Mouse (Mus musculus) thymus, adult 18-20 months (tissue): ENCODE results near the gene Fndc1.
A peak's percentile ranks its signal among the peaks of the same experiment; 100 is the strongest.

Experiments
- DNase-seq, 2 experiments: peaks; one replicate each; pipeline ENCODE4 v3.0.0; 2022; ENCODE audit warnings: mixed read lengths in 2 of 2

Gene Fndc1

GRCm38 (mm10) chr17:7826819-7827515 is at the start of gene Fndc1:
Gene Fndc1, minus strand, starts transcription at chr17:7827302.
- DNase-seq: peak in 1 of 2 experiments; percentile 15

DNA sequence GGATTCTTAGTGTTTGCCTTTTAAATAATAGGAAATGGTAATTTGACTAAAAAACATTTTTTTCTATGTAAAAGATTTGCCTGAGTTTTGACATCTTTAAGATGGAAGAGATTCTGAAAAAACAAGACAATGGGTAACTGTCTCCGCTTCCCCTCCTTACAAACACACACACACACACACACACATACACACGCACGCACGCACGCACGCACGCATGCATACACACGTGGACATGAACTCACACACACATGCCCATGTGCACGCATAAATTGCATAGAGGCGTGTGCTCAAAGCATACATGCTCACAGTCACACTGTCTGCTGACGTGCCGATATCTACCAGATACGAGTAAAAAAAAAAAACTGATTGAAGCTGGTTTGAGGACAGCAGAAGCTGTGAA is 49.4 kb upstream of the Fndc1 start:
- DNase-seq: no peak

GRCm38 (mm10) chr17:7875941-7876461 is 48.9 kb upstream of the Fndc1 start:
- no peak for DNase-seq

- peak; percentile 26 to 56 for DNase-seq
Observed at GRCm38 (mm10) chr17:7874776-7875531, 47.9 kb upstream of the Fndc1 start.

GRCm38 (mm10) chr17:7873382-7873781 is 46.3 kb upstream of the Fndc1 start:
- no peak for DNase-seq

GRCm38 (mm10) chr17:7871800-7872199 is 44.7 kb upstream of the Fndc1 start:
- peak in 1 of 2 experiments; percentile 32 for DNase-seq

DNA sequence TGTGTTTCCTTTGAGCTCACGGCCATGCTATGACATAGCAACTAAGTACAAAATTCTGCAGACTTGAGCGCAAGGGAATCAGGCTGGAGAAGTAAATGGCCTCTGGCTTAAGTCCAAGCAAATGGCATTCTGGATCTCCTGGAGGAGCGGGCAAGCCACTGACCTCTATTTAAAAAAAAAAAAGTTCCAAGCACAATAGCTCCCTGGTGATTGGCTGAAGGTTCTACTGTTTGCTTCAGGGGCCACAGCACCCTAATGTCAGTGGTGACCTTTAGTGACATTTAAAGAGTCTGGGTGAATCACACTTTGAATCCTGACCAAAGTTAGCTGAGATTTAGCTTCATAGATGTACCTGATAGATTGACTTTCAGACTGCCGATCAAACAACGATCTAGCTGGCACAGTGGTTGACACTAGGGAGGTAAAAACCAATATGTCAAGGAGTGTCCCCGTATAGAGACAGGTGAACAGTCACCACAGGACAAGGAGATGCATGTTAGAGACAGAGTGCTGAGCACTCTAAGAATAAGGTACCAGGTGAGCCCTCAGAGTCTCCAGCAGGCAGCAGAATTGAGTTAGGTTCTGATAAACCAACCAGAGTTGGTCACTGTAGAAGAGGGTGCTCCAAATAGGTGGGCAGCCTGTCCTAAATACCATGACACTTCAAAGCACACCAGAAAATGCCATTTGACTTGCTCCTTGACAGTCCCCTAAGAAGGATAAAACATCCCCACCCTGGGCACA is 43.9 kb upstream of the Fndc1 start:
- no peak for DNase-seq

DNA sequence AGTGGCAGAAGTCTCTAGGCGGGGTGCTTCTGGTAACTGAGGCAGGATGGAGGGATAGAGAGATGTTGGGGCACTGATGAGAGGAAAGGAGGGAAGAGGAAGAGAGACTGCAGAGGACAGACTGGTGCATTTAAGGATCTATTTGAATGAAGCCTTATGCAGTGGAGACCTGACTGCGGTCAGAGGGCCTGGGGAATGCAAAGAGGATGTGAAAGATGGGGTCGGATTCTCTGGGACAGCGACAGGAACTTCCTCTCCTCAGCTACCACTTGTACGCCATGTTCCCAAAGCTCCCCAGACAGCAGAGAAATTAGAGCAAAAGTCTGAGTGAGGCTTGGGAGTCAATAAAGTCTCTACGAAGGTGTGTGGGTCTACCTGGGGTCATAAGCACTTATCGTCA is 42.0 kb upstream of the Fndc1 start:
- no peak for DNase-seq

- peak; percentile 48 to 58 for DNase-seq
Observed at GRCm38 (mm10) chr17:7868631-7869030, 41.5 kb upstream of the Fndc1 start.

DNA sequence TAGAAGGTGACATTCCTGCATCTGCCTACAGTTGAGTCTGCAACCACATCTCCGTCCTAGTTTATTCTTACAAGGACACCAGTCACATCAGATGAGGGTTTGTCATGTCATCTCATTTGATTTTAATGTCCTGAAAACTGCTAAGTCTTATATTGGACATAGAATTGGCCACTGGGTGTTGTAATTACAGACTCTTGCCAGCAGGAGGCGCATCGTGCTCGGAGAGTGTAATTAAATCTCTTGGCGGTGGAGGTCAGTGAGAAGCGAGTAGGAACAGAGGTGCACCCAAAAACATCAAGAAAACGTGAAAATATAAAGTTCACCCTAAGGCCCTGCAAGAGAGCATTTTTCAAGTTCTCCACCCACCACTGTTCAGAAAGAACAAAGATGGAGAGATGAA is 37.6 kb upstream of the Fndc1 start:
- no peak for DNase-seq

DNA sequence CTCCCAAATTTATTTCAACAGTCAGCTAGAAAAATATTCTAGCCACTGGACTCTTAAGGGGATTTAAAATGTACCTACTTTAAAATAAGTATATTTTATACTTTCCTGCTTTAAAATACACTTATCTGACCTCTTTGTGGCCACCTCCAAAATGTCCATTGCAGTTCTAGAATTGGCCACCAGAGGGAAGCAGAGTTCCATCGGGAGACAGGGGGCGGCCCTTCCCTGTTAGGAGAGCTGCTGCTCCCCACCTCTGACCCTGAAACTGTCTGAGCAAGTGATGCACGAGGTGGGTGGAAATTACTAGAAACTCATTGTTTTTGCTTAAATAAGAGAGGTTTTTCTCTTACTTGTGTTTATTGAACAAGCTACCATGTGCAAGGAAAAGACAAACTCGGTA is 36.6 kb upstream of the Fndc1 start:
- peak in 1 of 2 experiments; percentile 35 for DNase-seq

DNA sequence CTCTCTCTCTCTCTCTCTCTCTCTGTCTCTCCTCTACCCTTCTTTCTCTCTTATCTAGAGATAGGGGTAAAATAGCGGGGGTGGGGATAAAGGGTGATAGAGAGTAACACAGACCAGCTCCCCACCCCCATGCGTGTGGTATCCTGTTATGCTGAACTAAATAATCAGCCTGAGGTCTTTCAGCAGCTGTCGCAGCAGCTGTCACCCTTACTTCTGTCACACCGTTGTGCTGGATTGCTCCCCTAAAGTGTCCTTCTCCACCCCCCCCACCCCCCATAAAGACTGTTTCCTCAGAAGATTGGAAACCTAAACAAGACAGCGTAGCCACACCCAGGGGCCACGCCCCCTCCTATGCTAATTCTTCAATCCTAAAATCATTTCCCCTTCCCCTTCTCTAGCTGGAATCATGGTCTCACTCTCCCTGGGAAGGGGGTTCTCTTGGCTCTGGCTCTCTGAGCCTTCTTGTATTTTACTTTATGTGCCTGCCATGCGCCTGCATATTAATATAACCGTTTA is 33.8 kb upstream of the Fndc1 start:
- no peak for DNase-seq

DNA sequence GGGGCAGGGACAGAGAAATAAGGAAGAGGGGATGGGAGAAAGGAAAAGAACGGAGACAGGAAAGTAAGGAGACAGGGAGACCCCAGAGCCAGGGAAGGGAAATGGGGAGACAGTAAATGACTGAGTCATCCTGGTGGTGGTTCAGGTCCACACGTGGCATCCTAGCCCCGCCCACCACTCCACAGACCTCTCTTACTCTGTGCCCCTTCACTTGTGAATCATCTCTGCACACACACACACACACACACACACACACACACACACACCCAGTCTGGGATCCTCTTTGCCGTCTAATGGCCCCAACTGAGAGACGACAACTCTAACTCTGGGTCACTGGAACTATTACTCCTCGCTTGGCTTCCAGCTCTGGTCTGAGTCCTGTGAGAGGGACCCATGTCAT is 30.6 kb upstream of the Fndc1 start:
- no peak for DNase-seq

- no peak for DNase-seq
Observed at GRCm38 (mm10) chr17:7855851-7856250, 28.7 kb upstream of the Fndc1 start.

GRCm38 (mm10) chr17:7851979-7852378 is 24.9 kb upstream of the Fndc1 start:
- DNase-seq: no peak

DNA sequence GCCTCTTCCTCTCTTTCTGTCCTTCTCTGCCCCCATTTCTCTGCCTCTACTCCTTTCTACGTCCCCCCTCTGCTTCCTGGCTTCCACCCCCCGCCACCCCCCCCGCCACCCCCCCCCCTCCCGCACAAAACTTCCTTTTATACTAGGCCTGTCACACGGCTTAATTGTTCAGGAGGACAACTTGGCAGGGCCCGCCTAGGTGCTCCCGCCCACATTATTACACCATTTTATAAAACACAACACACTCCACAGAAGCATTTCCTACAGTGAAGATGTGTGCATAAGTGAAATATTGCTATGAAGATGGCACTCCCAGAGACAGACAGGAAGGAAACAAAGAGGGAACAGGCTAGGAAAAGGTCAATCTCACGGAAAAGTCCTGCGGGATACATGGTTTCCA is 24.4 kb upstream of the Fndc1 start:
- no peak for DNase-seq

DNA sequence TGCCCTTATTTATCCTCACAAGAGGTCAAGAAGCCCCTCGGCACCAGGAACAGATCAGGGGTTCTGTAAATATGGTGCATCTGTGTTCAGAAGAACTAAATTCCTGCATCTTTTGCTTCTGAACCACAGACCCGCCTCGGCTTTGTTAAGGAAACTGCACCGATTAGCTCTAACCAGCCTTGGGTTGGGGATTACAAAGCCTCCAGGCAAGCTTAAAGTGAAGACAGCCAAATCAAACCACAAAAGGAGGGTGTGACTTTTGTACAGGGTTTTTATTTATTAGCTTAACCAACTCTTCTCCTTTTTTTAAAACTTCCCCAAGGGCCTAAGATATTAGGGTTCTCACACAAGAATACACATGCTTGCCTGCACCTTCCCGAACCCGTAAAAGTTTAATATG is 23.1 kb upstream of the Fndc1 start:
- no peak for DNase-seq

DNA sequence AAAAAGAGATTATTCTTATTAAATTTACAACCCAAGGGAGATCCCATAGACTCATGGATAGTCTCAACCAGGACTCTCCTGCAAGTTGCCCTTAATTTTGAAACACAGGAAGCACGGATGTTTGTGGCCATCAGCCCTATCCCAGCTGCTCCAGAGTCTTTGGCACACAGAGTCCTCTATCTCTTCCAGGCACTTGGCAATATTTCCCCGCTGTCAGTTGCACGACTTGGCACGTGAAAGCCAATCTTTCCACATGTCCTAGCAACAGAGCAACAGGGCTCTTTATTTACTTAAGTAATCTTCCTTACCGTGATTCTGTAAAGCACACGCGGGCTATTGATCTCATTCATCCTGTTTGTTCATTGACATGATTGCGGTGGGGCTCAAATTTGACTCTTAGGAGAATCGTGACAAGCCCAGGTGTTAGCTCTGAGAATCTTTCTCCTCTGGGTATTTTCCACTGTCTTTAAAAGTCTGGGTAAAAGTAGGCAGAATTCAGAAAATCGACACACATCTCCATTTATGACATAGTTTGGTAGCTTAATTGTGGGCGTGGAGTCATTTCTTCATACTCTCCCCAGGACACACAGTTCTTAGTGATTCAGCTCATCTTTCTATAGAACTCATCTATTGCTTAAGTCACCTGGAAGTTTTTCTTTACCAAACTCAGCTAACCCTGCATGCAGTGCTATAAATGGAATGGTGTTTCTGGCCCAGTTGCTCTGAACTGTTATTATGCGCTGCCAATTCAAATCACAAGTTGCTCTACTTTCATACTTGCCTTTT is 13.6 kb upstream of the Fndc1 start:
- no peak for DNase-seq

DNA sequence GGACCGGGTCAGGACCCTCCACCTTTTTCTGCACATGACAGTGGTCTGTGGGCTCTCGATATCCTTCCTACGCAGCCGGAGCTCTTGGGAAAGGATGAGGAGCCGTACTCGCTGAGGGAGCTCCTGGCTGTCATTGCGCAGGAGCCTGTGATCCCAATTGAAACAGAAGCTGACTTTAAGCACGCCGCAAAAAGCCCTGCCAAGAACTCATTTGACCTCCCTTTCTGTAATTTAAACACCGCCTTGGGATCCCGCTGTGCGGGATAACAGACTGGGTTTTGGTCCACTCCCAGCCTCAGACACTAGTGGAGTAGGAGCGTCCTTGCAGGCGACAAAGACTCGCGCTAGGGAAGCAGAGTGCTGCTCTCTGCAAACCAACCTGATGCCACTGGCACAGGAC is 484 bp upstream of the Fndc1 start:
- DNase-seq: no peak

DNA sequence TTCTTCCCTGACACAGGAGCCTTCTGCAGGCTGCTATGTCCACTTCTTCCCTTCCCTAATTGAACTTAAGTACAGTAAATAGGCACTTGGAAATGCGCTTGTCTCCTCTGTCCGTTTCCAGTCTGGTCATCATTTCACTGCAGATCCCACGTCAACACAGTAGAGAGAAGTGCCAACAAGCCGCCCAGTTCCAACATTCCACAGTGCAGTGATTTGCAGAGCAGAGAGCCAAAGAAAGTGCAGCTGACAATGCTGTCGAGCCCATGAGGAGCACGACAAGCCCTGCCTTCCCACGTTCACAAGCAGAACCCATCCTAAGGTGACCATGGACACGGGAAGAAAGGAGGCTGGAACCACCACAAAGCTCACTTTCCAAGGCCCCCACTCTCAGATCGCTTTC is 1.7 kb downstream of the Fndc1 start:
- no peak for DNase-seq

GRCm38 (mm10) chr17:7821553-7822186 is 5.4 kb downstream of the Fndc1 start:
- DNase-seq: no peak

DNA sequence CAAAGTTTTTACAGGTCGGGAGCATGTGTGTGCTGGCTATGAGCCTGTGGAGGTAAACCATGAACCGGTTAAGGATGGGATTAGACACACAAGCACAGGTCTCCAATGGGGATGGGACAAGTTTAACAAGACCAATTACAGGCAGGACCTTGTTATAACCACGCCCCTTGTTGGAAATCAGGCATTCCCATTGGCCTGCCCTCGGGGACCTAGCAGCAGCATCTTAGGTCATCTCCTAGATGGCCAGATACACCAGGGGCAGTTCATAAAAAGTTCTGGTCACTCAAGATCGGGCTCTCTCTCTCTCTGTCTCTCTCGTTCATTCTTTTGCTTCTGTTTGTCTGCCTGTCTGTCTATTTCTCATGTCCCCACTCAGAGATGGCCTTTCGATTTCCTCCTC is 6.9 kb downstream of the Fndc1 start:
- DNase-seq: no peak
